Mouse (Mus musculus): ENCODE results near the gene Popdc3.

GRCm38 (mm10) chr10:45144038-45144817 is 33.7 kb upstream of the Popdc3 start:
- TF ChIP-seq TAL1 (IDR thresholded peaks at IDR 0.05; ENCODE audit: low read length), result no peak
- TF ChIP-seq GATA1 (IDR thresholded peaks at IDR 0.05; ENCODE audit: low read length), result no peak

Data from erythroblast, embryonic 14.5 days (primary cell).